Mouse (Mus musculus) ES-E14 (cell line): ENCODE measurements around the gene Isx.

Source experiments
- CHD2 ChIP-seq: IDR thresholded peaks from 2 replicates; pipeline ENCODE4 v1.6.1; 2014; ENCODE audit warnings: mild to moderate bottlenecking, low read depth, low read length, inconsistent platforms
- MAFK ChIP-seq: IDR thresholded peaks from 2 replicates; pipeline ENCODE4 v1.6.1; 2014; ENCODE audit warnings: mild to moderate bottlenecking, low read depth, low read length, inconsistent platforms; ENCODE audit not compliant: insufficient read depth
- ZC3H11A ChIP-seq: IDR thresholded peaks from 2 replicates; pipeline ENCODE4 v1.6.1; 2012; ENCODE audit warnings: low read depth, mild to moderate bottlenecking, inconsistent platforms, low read length, borderline replicate concordance

DNA sequence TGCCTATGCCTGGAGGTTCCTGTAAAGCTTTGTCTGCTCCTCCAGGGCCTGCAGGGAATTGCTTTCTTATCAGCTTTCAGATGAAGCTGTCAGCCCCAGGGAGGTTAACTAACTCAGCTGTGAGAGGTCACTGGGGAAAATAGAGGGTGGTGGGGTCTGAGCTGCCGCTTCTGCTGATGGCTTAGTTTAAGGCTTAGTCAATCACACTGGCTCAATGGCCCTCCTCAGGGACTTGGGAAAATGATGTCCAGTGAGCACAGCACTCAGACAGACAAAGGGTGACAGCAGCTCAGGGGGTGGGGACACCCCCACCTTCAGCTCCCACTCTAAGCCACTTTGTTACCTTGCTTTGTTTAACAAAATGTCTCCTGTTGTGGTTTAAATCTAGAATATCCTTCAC lies 55.0 kb downstream of the Isx start:
- no peak for TF ChIP-seq MAFK
- TF ChIP-seq ZC3H11A = no peak
- TF ChIP-seq CHD2 = no peak
